Mouse (Mus musculus) ES-Bruce4 (cell line): ENCODE data around the gene Rhbdd2. TPM values are rescaled to one million over a fixed set of nuclear protein-coding genes. Genes with fewer than 3 reads are reported as not detected.

Experiments
- H3K27ac ChIP-seq: 2 replicates; pipeline ENCODE4 v1.5.1; 2012; ENCODE audit warnings: low read length, inconsistent platforms; ENCODE audit not compliant: insufficient read depth
- H3K27me3 ChIP-seq: 2 replicates; pipeline ENCODE4 v1.6.1; 2012; ENCODE audit warnings: mild to moderate bottlenecking, low read length, inconsistent platforms; ENCODE audit not compliant: control insufficient read depth, poor library complexity, insufficient read depth, severe bottlenecking
- H3K36me3 ChIP-seq: 2 replicates; pipeline ENCODE4 v1.6.1; 2012; ENCODE audit warnings: inconsistent platforms, mild to moderate bottlenecking, low read length, moderate library complexity; ENCODE audit not compliant: control insufficient read depth, poor library complexity, insufficient read depth, severe bottlenecking
- H3K4me1 ChIP-seq: one replicate; pipeline ENCODE4 v1.8.1; 2011; ENCODE audit warnings: low read length; ENCODE audit not compliant: control insufficient read depth, insufficient read depth
- H3K4me3 ChIP-seq: 2 replicates; pipeline ENCODE4 v1.5.1; 2011; ENCODE audit warnings: low read depth, mild to moderate bottlenecking, low read length
- H3K9ac ChIP-seq: 2 replicates; pipeline ENCODE4 v1.6.1; 2012; ENCODE audit warnings: low read depth, mild to moderate bottlenecking, inconsistent platforms; ENCODE audit not compliant: poor library complexity, severe bottlenecking
- H3K9me3 ChIP-seq: replicated peaks from 2 replicates; pipeline ENCODE4 v1.6.1; 2012; ENCODE audit warnings: mild to moderate bottlenecking, low read length, inconsistent platforms; ENCODE audit not compliant: control insufficient read depth, poor library complexity, insufficient read depth, severe bottlenecking
- CTCF ChIP-seq: IDR thresholded peaks from one replicate; pipeline ENCODE4 v1.8.1; 2011; ENCODE audit warnings: low read depth, low read length
- EP300 ChIP-seq: IDR thresholded peaks from 2 replicates; pipeline ENCODE4 v1.6.1; 2011; ENCODE audit warnings: low read depth, low read length; ENCODE audit not compliant: insufficient read depth
- POLR2A ChIP-seq: IDR thresholded peaks from one replicate; pipeline ENCODE4 v1.8.1; 2011; ENCODE audit warnings: low read length; ENCODE audit not compliant: insufficient read depth
- polyA plus RNA-seq: library from polyadenylated mRNA; stranded (reverse); fragments of >200 nt; gene quantifications from 2 replicates; pipeline ENCODE4 v1.2.4, GENCODE M21; 2011; ENCODE audit warnings: low read depth; ENCODE audit not compliant: missing spikeins, insufficient read depth, insufficient read length

Gene Rhbdd2
- polyA plus RNA-seq, 1 experiment, result 30.6 TPM

DNA sequence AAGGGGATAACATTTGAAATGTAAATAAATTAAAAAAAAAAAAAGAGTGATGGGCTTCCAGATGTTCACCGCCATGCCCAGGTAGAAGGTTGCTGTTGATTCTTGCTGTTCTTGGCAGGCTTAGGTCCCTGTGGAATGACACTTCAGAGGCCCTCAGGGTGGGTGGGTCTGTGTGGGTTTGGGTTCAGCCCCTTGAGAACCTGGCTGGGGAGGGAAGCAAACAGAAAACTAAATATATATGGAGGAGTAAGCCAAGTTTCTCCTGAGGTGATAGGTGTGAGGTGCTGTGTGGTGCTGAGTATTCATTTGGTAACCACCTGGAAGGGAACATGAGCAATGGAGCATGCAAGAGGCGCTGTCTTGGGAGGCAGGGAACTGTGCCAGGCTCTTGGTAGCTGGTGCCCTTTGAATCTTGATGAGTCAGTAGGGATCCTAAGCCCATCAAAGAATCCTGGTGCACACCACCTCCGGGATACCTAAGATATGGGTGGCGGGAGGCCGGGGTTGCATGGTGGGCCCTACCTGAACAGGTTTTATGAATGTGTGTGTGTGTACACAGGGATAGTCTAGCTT is 60.9 kb downstream of the Rhbdd2 start:
- no peak for TF ChIP-seq POLR2A
- no peak for TF ChIP-seq EP300
- TF ChIP-seq CTCF, result no peak
- Histone ChIP-seq H3K27me3 (no peaks in the 10 kb centered on the region), H3K4me1 (no peaks in the 10 kb centered on the region), H3K9ac (no peak overlapping the region), H3K36me3 (no peaks in the 10 kb centered on the region), H3K4me3 (no peak overlapping the region), H3K9me3 (no peaks in the 10 kb centered on the region), H3K27ac (no peak overlapping the region)

DNA sequence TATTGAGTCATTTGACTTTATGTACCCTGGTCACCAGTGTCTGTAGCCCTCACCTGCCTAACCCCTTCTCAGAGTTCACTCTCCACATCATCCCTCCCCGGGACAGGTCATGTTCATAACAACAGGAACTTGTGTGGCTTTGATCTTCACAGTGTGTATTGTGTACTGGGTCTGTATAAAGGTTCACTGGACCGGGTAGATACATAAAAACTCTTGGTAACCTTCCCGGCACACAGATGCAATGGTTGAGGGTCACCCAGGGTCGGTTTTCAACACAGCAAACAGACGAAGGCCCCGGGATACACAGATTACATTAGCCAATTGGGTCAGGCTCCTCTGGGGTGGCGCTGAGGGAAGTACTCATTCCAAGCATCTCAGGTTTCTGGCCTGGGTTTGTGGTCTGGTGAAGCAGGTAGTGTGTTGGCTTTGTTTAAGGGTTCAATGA is 62.9 kb downstream of the Rhbdd2 start:
- no peak overlapping the region for H3K27ac ChIP-seq
- no peak for TF ChIP-seq POLR2A
- no peak for TF ChIP-seq CTCF
- TF ChIP-seq EP300, result no peak
- no peaks in the 10 kb centered on the region for H3K36me3 ChIP-seq
- peaks cover 1% of the 10 kb centered on the region for H3K4me1 ChIP-seq
- no peaks in the 10 kb centered on the region for H3K27me3 ChIP-seq
- H3K4me3 ChIP-seq, result no peak overlapping the region
- H3K9ac ChIP-seq, result no peak overlapping the region
- no peaks in the 10 kb centered on the region for H3K9me3 ChIP-seq

Other genes with a start within 250 kb of the Rhbdd2 start
- gene Pom121, start 238.1 kb upstream of the Rhbdd2 start, polyA plus RNA-seq, result 68.9 and 71.8 TPM in 2 replicates
- 51.6 and 63.2 TPM in 2 replicates for gene Hip1, start 87.5 kb upstream of the Rhbdd2 start, polyA plus RNA-seq
- not detected in 2 replicates for gene Ccl26, start 69.0 kb upstream of the Rhbdd2 start, polyA plus RNA-seq
- not detected in 2 replicates for gene Ccl24, start 59.6 kb upstream of the Rhbdd2 start, polyA plus RNA-seq
- 32.3 and 41.4 TPM in 2 replicates for gene Por, start 37.4 kb downstream of the Rhbdd2 start, polyA plus RNA-seq
- gene Tmem120a, start 111.8 kb downstream of the Rhbdd2 start, polyA plus RNA-seq, result 63.7 and 69.8 TPM in 2 replicates
- 0.42 and 0.94 TPM in 2 replicates for gene Styxl1, start 145.8 kb downstream of the Rhbdd2 start, polyA plus RNA-seq
- 377 and 424 TPM in 2 replicates for gene Mdh2, start 145.9 kb downstream of the Rhbdd2 start, polyA plus RNA-seq
- 0.41 and 0.55 TPM in 2 replicates for gene Srrm3, start 174.3 kb downstream of the Rhbdd2 start, polyA plus RNA-seq